Mouse (Mus musculus) monocyte, adult 5-6 weeks (primary cell): Measurements from ENCODE around the gene Trub1. TPM values are rescaled to one million over a fixed set of nuclear protein-coding genes. Genes with fewer than 3 reads are reported as not detected.

ENCODE experiments used
- ATAC-seq: fragments of 153-309, 156-312 bp; replicated peaks from 2 replicates; pipeline ENCODE4 v1.8.0; 2017; ENCODE audit warnings: mild to moderate bottlenecking; ENCODE audit not compliant: low TSS enrichment, insufficient number of reproducible peaks, severe bottlenecking, poor library complexity, low FRiP score
- total RNA-seq: library from RNA; stranded (forward); fragments of 200-1000, 200-491, 200-594 nt; gene quantifications from 3 replicates; pipeline ENCODE4 v1.2.3, GENCODE M21; 2017

Trub1 gene
- total RNA-seq, 1 experiment from 2014 or later, result 2.0 TPM

DNA sequence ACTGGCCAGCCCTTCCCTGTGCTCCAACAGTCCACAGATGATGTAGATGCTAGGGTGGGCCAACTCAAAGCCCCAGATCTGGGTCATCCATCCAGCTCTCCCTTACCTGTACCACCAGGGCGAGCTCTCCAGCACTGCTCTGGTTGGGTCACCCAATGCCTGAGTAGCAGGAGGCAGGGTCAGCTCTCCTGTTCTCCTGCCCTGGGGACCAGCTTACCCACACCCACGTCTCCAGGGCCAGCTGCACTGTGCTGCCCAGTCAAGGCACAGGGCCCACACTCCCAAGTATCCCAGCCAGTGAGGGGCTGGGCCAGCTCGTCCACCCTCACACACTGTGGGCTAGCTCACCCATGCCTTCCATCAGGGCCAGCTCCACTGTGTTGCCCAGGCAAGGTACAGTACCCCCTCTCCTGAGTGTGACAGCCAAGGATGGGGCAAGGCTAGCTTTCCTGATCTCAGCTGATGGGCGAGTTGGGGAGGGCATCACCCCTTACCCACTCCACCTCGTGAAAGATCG is 29.1 kb downstream of the Trub1 start:
- no peak for ATAC-seq

GRCm38 (mm10) chr19:57482815-57483214 is 30.1 kb downstream of the Trub1 start:
- ATAC-seq, result peak; percentile 77; the same call in 1 of the 2 replicates

GRCm38 (mm10) chr19:57487051-57487658 is 34.4 kb downstream of the Trub1 start:
- no peak for ATAC-seq

DNA sequence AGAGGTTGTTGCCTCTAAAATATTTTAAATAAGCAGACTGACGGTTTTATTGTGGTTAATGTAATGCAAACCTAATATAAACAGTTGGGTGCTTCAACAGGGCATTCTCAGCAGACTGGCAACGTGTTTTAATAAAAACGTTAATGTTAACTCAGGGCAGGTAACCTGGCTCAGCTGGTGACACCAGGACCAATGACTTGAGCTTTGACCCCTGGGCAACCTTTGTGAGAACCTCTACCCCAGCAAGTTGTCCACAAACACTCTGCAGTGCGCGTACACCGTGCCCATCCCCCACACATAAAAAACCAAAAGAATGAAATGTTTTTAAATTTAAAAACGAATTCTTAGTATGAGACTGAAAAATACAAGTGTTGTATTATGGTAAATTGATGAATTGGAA is 36.8 kb downstream of the Trub1 start:
- no peak for ATAC-seq

- ATAC-seq, result no peak
Observed at GRCm38 (mm10) chr19:57491030-57491429, 38.3 kb downstream of the Trub1 start.

DNA sequence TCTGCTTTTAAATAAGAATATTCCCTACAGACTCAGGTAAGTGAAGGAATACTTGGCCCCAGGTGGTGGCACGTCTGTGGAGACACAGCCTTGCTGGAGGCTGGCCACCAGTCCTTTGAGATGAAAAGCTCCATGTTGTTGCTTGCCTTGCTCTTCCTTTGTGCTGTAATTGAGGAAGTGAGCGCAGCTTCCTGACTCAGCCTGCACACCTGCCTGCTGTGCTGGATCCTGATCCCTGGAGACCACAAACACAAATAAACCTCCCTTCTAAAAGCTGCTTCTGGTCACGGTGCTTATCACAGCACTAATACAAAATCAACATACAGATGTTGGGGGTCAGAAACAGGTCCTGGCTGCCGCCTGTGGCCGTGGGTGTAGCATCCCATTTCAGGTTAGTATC is 41.3 kb downstream of the Trub1 start:
- no peak for ATAC-seq

DNA sequence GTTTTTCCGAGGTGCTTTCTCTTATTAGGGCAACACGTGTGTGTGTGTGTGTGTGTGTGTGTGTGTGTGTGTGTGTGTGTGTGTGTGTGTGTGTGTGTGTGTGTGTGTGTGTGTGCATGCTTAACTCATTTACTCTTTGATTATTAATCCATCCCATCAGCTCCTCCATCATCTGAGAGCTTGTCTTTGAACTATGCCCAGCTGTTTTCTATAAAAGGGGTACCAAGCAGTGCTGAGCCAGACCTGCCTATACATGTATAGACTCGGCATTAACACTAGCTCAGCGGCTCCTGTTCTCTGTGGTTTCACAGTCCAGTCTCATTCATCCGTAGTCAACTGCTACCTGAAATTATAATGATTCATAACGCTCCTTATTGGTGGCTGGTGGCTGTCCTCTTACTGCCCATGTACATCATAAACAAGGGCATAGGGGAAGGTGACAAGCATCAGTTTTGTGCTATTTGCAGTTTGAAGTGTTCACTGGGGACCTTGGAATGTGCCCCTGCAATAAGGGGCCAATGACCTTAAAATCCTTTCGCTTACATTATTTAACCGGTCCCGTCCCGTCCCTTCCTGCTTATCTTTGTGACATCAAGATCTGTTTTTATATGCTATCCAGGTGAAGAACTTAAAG is 45.5 kb downstream of the Trub1 start:
- no peak for ATAC-seq

- no peak for ATAC-seq
Observed at GRCm38 (mm10) chr19:57498884-57499410, 46.2 kb downstream of the Trub1 start.

DNA sequence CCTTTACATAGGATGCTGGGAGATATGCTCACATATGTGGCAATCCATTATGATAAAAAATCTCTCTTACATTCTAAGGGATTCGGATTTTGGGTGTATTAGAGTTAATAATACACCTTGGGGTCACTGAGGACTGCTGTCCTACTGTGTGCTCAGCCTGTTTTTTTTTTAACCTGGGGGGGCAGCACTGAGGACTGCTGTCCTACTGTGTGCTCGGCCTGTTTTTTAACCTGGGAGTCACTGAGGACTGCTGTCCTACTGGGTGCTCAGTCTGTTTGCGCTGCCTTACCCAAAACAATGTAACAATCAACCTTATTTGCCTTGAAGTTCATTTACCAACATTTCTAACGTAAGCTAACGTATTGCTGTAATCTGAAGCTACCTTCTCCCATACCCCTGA is 47.5 kb downstream of the Trub1 start:
- no peak for ATAC-seq

DNA sequence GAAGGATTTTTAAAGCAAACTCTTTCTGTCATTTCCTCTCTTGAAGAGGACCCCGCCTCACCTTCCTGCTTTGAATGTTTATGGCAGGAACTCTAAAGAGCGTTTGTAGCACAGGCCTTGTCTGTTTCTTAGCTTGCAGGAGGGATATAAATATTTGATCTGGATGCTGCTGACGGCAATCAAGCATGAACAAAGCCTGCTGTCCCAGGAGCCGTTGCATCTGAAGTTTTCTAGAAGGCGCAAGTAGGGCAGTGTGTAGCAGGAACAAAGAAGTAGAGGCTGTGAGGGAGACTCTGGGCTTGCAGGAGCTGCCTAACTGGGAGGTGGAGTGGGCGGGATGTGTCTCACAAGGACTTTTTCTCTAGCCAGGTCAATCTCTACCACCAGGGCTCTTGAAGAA is 50.4 kb downstream of the Trub1 start:
- ATAC-seq, result no peak

GRCm38 (mm10) chr19:57505048-57505932 is 52.6 kb downstream of the Trub1 start:
- no peak for ATAC-seq

GRCm38 (mm10) chr19:57506591-57506990 is 53.9 kb downstream of the Trub1 start:
- no peak for ATAC-seq

- no peak for ATAC-seq
Observed at GRCm38 (mm10) chr19:57508261-57508788, 55.6 kb downstream of the Trub1 start.

DNA sequence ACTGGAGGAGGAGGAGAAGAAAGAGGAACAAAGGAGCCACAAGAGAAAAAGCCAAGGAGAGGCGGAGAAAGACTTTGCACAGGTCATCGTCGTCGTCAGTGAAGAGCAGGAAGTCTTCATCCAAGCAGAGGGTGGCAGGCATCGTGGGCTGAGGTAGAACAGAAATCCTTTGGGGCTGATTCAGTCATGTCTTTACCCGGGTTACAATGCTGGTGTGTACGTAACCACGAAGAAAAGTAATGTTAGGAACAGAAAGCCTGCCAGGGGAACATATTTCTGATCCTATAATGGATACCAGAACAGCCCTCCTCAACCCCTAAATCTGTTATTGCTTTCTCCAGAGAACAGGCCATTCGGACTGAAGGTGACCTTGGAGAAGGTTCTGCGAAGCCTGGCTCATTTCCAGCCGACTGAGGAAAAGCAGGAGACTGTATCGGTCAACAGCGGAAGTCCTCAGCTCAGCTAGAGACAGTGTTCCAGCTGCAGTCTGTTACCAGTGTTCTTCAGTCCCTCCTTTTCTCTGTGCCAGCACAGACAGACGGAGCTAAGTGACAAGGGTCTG is 57.1 kb downstream of the Trub1 start:
- ATAC-seq, result no peak

GRCm38 (mm10) chr19:57510836-57511235 is 58.1 kb downstream of the Trub1 start:
- ATAC-seq, result no peak

DNA sequence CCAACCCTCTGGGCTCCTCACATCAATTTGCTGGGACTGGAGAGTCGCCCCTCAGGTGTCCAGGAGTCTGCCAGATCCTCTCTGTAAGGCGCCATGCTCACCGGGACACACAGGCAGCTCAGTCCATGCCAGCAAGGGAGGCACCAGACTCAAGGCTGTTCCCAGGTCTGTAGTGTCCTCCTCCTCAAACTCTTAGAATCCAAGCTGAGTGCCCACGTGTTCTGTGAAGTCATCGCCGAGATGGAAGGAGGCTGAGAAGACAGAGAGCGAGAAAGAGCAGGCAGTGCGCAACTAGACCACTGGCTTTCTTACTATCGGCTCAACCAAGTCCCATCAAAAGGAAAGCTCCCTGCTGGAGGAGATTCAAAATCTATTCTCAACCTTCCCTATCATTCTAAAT is 60.4 kb downstream of the Trub1 start:
- ATAC-seq, result no peak

- ATAC-seq, result no peak
Observed at GRCm38 (mm10) chr19:57521721-57522120, 69.0 kb downstream of the Trub1 start.

- no peak for ATAC-seq
Observed at GRCm38 (mm10) chr19:57523363-57523762, 70.7 kb downstream of the Trub1 start.

GRCm38 (mm10) chr19:57525693-57526092 is 73.0 kb downstream of the Trub1 start:
- no peak for ATAC-seq
